13 mouse cellular contexts compared by ENCODE assay signal in the genomic region with DNA sequence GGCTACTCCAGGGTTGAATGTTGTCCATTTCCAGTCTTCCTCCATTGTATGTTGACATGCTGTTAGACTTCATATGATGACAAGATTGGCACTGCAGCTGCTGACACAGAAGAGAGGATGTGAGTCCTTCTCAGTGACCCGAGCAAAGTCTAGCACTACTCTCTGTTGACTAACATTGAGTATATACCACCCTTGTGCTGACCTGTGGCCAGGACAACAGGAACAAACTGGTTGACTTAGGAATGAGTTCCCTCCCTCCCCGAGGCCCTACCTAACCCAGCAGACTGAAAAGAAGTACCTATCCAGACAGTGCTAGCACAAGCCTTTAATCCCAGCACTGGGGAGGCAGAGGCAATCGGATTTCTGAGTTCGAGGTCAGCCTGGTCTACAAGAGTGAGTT.
"Had no signal": no experiment of that assay in that cellular context is flagged by ENCODE, and none has a peak within 500 bp of the region (broad histone marks: within the 10 kb centered on the region; RNA-seq: fewer than 3 reads in every experiment).

No protein-coding gene starts in this region.

- H3K27ac ChIP-seq: layer of hippocampus, adult 2 months; limb, embryonic 10.5 days had no signal

- H3K9ac ChIP-seq: neural tube, embryonic 12.5 days had no signal

- H3K27me3 ChIP-seq: neural tube, embryonic 12.5 days had no signal

- ATAC-seq: inflammation-experienced regulatory T-cells, adult 6 months; intestine, postnatal 0 days; lung, postnatal 0 days had no signal

- H3K9me3 ChIP-seq: limb, embryonic 10.5 days; neural tube, embryonic 12.5 days had no signal

- H3K4me3 ChIP-seq: layer of hippocampus, adult 2 months; limb, embryonic 10.5 days; neural tube, embryonic 12.5 days had no signal

- H3K36me3 ChIP-seq: limb, embryonic 10.5 days; neural tube, embryonic 12.5 days had no signal

- DNase-seq: kidney, adult 9 months; kidney, postnatal 10 days; kidney, postnatal 4 days; lung, adult 2 months; lung, postnatal 36 days; thymus, adult 2 months; thymus, postnatal 25 days had no signal
